Mouse (Mus musculus) liver, embryonic 14.5 days (tissue): ENCODE data around the gene Zfp612. TPM values are rescaled to one million over a fixed set of nuclear protein-coding genes. Genes with fewer than 3 reads are reported as not detected.

Source experiments
- ATAC-seq: fragments of 200-750 bp; cut with Nextera tagmentation; 2 replicates; pipeline ENCODE4 v1.8.0; 2017; ENCODE audit warnings: moderate number of reproducible peaks, mild to moderate bottlenecking, moderate library complexity; ENCODE audit not compliant: insufficient read depth
- DNase-seq, 3 experiments: peaks; one replicate each; pipeline ENCODE4 v3.0.0-alpha.2; 2012 to 2013; ENCODE audit warnings: low read depth in 3 of 3, low spot score in 3 of 3
- H3K27ac ChIP-seq: fragments of 300-500 bp; sonication (generic); 2 replicates; pipeline ENCODE4 v1.5.1; 2014; ENCODE audit warnings: moderate library complexity, mild to moderate bottlenecking, control low read depth, inconsistent platforms
- H3K27me3 ChIP-seq: fragments of 300-500 bp; sonication (generic); 2 replicates; pipeline ENCODE4 v1.6.1; 2014; ENCODE audit warnings: mild to moderate bottlenecking, low read length, moderate library complexity; ENCODE audit not compliant: control insufficient read depth, insufficient read depth
- H3K36me3 ChIP-seq: fragments of 300-500 bp; sonication (generic); replicated peaks from 2 replicates; pipeline ENCODE4 v1.6.1; 2014; ENCODE audit warnings: low read depth; ENCODE audit not compliant: control insufficient read depth, insufficient read depth
- H3K4me1 ChIP-seq, 2 experiments: fragments of 200-500 bp in 1 of 2; fragments of 300-500 bp in 1 of 2; sonication (generic) in 1 of 2; replicated peaks; 2 replicates each; pipeline ENCODE4 v1.6.1; 2012 to 2014; ENCODE audit warnings: antibody characterized with exemption in 1 of 2, inconsistent platforms in 1 of 2, low read length in 1 of 2; ENCODE audit not compliant: control insufficient read depth in 2 of 2, insufficient read depth in 2 of 2
- H3K4me2 ChIP-seq: fragments of 300-500 bp; sonication (generic); 2 replicates; pipeline ENCODE4 v1.6.1; 2014; ENCODE audit warnings: low read depth, mild to moderate bottlenecking, control low read depth, moderate library complexity
- H3K4me3 ChIP-seq, 2 experiments: fragments of 200-500 bp in 1 of 2; fragments of 300-500 bp in 1 of 2; sonication (generic) in 1 of 2; 2 replicates each; pipeline ENCODE4 v1.5.1; 2012 to 2014; ENCODE audit warnings: low read depth in 2 of 2, low read length in 2 of 2, mild to moderate bottlenecking in 2 of 2, control low read depth in 1 of 2, inconsistent platforms in 1 of 2, moderate library complexity in 1 of 2; ENCODE audit not compliant: insufficient read depth in 1 of 2
- H3K9ac ChIP-seq: fragments of 300-500 bp; sonication (generic); replicated peaks from 2 replicates; pipeline ENCODE4 v1.6.1; 2014; ENCODE audit warnings: mild to moderate bottlenecking, control low read depth, moderate library complexity
- H3K9me3 ChIP-seq: fragments of 300-500 bp; sonication (generic); 2 replicates; pipeline ENCODE4 v1.6.1; 2016; ENCODE audit warnings: low read length, mixed read lengths; ENCODE audit not compliant: control insufficient read depth
- CTCF ChIP-seq: IDR thresholded peaks from 2 replicates; pipeline ENCODE4 v1.5.1; 2016; ENCODE audit warnings: antibody characterized with exemption, low read depth, control low read depth
- EP300 ChIP-seq: IDR thresholded peaks from 2 replicates; pipeline ENCODE4 v1.6.1; 2016; ENCODE audit warnings: antibody characterized with exemption, low read depth
- WGBS: fragments of 180-500 bp; shearing (Covaris S2); extraction: QIAGEN DNeasy Blood & Tissue Kit; methylation state at CpG from one replicate; pipeline ENCODE4 v1.1.7; 2014; ENCODE audit not compliant: insufficient replicate concordance; 5-methylcytosine and 5-hydroxymethylcytosine counted together
- polyA plus RNA-seq, 2 experiments: library from polyadenylated mRNA; depleted of rRNA in 1 of 2; stranded (reverse) in 1 of 2; unstranded in 1 of 2; fragments of >200 nt; fragmentation: Nextera tagmentation in 1 of 2; extraction: Ambion mirVana in 1 of 2; gene quantifications; 2 replicates each; pipeline versions ENCODE4 v1.2.1 to v1.2.3; 2012 to 2014

Gene Zfp612
- polyA plus RNA-seq, 2 experiments = 0.36 to 0.52 TPM

- ATAC-seq = no peak
- 37% methylated on average over 6 of the region's 6 CpGs for WGBS
- Histone ChIP-seq H3K4me1 (no peaks in the 10 kb centered on the region), H3K4me2 (no peak overlapping the region), H3K4me3 (no peak overlapping the region), H3K27ac (no peak overlapping the region), H3K27me3 (no peaks in the 10 kb centered on the region), H3K9ac (no peak overlapping the region), H3K36me3 (no peaks in the 10 kb centered on the region), H3K9me3 (no peaks in the 10 kb centered on the region)
- TF ChIP-seq CTCF (peak; percentile 43), EP300 (no peak)
- no peak for DNase-seq
Measured at GRCm38 (mm10) chr8:110119715-110120114, 40.2 kb downstream of the Zfp612 start.

- ATAC-seq = no peak
- 21% methylated on average over 13 of the region's 13 CpGs for WGBS
- H3K9ac ChIP-seq = no peak overlapping the region
Measured at GRCm38 (mm10) chr8:110130537-110130936, 51.0 kb downstream of the Zfp612 start.

GRCm38 (mm10) chr8:110134236-110134635, 54.7 kb downstream of the Zfp612 start:
- no peaks in the 10 kb centered on the region for H3K4me1 ChIP-seq
- H3K27me3 ChIP-seq = no peaks in the 10 kb centered on the region
- TF ChIP-seq EP300 (no peak), CTCF (no peak)
- no peak overlapping the region for H3K4me2 ChIP-seq
- no peaks in the 10 kb centered on the region for H3K9me3 ChIP-seq
- 75% methylated on average over 8 of the region's 8 CpGs for WGBS
- ATAC-seq (no peak), DNase-seq (no peak)
- no peak overlapping the region for H3K9ac ChIP-seq
- H3K4me3 ChIP-seq = no peak overlapping the region
- H3K27ac ChIP-seq = no peak overlapping the region
- H3K36me3 ChIP-seq = no peaks in the 10 kb centered on the region

More at GRCm38 (mm10) chr8:110130537-110130936, 51.0 kb downstream of the Zfp612 start:
- Histone ChIP-seq H3K36me3 (no peaks in the 10 kb centered on the region), H3K4me2 (no peak overlapping the region), H3K27ac (no peak overlapping the region), H3K9me3 (no peaks in the 10 kb centered on the region), H3K4me1 (no peaks in the 10 kb centered on the region), H3K27me3 (no peaks in the 10 kb centered on the region), H3K4me3 (no peak overlapping the region)
- no peak for TF ChIP-seq EP300
- peak; percentile 81 for TF ChIP-seq CTCF
- DNase-seq = peak in 2 of 3 experiments; percentile 11 to 17

- Histone ChIP-seq H3K4me2 (no peak overlapping the region), H3K36me3 (no peaks in the 10 kb centered on the region), H3K4me3 (no peak overlapping the region), H3K27ac (no peak overlapping the region), H3K4me1 (no peaks in the 10 kb centered on the region), H3K9me3 (no peaks in the 10 kb centered on the region), H3K27me3 (no peaks in the 10 kb centered on the region), H3K9ac (no peak overlapping the region)
- ATAC-seq = no peak
- DNase-seq = no peak
- TF ChIP-seq EP300 (no peak), CTCF (no peak)
- WGBS = 63% methylated on average over 7 of the region's 7 CpGs
Measured at GRCm38 (mm10) chr8:110135515-110135914, 56.0 kb downstream of the Zfp612 start.

GRCm38 (mm10) chr8:110140156-110140555, 60.6 kb downstream of the Zfp612 start:
- H3K9me3 ChIP-seq = no peaks in the 10 kb centered on the region
- no peaks in the 10 kb centered on the region for H3K27me3 ChIP-seq
- no peak overlapping the region for H3K4me2 ChIP-seq
- WGBS = 24% methylated on average over 3 of the region's 3 CpGs
- no peaks in the 10 kb centered on the region for H3K4me1 ChIP-seq
- H3K4me3 ChIP-seq = no peak overlapping the region
- H3K27ac ChIP-seq = no peak overlapping the region
- ATAC-seq (no peak), DNase-seq (no peak)
- no peak for TF ChIP-seq EP300
- H3K9ac ChIP-seq = no peak overlapping the region
- H3K36me3 ChIP-seq = no peaks in the 10 kb centered on the region
